Mouse (Mus musculus): ENCODE measurements around the gene Serpinf1. TPM values are rescaled to one million over a fixed set of nuclear protein-coding genes. Genes with fewer than 3 reads are reported as not detected.
A peak's percentile ranks its signal among the peaks of the same experiment; 100 is the strongest.

Gene Serpinf1
- polyA plus RNA-seq (2011; ENCODE audit: insufficient read depth, insufficient read length, low replicate concordance, missing spikeins) = 16.7 and 18.3 TPM in 2 replicates

DNA sequence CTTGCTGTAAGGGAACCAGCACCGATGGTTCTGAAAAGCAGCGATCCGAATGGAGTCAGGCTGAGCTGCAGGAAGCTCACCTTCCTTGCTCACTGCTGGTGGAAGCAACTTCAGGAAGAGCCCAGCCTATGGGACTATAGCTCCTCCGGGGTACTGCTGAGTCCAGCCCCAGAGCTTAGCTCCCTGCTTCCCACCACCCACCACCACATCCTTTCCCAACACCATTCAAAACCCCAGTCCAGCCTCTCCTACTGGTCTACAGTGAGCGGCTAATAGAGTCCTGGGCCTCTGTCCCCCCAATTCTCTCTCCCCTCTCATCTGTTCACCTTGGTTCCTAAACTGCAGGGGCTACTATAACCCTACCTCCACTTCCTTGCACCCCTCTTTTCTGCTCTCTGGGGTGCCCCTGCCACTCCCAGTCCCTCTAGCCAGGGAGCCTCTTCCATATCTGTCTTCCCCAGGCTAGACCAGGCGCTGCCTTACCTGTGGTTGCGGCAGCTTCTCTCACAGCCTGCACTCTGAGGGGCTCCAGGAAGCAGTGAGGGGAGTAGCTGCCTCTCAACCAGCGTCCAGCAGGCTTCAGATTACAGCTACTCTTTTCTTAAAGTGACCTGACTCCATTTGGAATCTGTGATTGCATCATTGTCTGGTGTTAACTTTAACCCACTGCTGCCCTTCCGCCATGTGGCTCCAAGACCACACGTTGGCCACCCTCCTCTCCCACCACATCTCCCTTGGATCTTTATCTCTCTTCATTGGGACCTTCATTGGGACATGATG lies at the start of gene Serpinf1:
Serpinf1 (minus strand) TSS at position 689 of the 780 bp plus-strand sequence.
- Histone ChIP-seq H3K4me3 (replicated peaks; ENCODE audit: control insufficient read depth, low read depth, low read length) (no peak within 1 kb of the TSS), H3K27ac (ENCODE audit: control insufficient read depth, insufficient read depth, low read depth, low read length, poor library complexity) (no peak within 1 kb of the TSS), H3K4me1 (ENCODE audit: control insufficient read depth, insufficient read depth, low read length) (no peaks in the 10 kb centered on the region; the same call in 1 of the 2 replicates)
- TF ChIP-seq POLR2A (IDR thresholded peaks at IDR 0.05; ENCODE audit: borderline replicate concordance, control insufficient read depth, low read depth, low read length) (no peak), CTCF (IDR thresholded peaks at IDR 0.05; ENCODE audit: control insufficient read depth, insufficient read depth, low read length) (no peak)
- 43% methylated on average over 10 of the region's 10 CpGs for WGBS

DNA sequence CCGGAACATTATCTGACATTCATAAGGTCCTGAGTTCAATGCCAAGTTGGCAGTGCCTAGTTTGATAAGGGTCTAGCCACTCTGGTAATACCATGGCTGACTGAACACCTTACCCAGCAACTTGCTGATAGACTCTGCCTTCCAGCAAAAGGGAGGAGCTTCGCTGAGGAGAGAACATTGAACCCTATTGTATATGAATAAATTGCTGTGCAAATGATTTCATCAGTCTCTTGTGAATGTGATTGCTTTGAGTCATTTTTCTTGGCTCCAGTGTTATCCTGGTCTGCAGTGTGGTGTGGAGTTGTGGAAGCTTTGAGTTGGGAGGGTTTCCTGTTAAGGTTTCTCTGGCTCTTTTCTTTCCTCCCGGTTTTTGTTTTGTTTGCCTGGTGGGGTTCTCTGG lies 48.2 kb upstream of the Serpinf1 start:
- no peaks in the 10 kb centered on the region; the same call in 1 of the 2 replicates for H3K4me1 ChIP-seq (ENCODE audit: control insufficient read depth, insufficient read depth, low read length)
- no peak overlapping the region for H3K4me3 ChIP-seq (replicated peaks; ENCODE audit: control insufficient read depth, low read depth, low read length)
- no peak overlapping the region for H3K27ac ChIP-seq (ENCODE audit: control insufficient read depth, insufficient read depth, low read depth, low read length, poor library complexity)
- TF ChIP-seq CTCF (IDR thresholded peaks at IDR 0.05; ENCODE audit: control insufficient read depth, insufficient read depth, low read length) = no peak
- no peak for TF ChIP-seq POLR2A (IDR thresholded peaks at IDR 0.05; ENCODE audit: borderline replicate concordance, control insufficient read depth, low read depth, low read length)
- WGBS = 75% methylated on average over 3 of the region's 3 CpGs

DNA sequence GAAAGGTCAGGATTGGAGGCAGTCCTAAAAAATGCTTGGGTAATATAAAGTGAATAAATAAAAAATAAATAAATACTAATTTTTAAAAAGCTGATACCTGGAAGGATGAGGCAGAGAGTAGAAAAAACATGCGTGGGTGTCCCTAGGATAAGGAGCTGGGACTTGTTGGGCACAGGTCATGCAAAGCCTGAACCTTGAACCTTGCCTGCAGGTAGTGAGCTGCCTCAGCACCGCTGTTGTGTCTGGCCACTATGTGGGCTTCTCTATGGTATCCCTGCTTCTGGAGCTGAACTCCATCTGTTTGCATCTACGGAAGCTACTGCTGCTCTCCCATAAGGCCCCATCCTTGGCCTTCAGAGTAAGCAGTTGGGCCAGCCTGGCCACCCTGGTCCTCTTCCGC lies 46.8 kb upstream of the Serpinf1 start:
- no peak overlapping the region for H3K27ac ChIP-seq (ENCODE audit: control insufficient read depth, insufficient read depth, low read depth, low read length, poor library complexity)
- H3K4me3 ChIP-seq (replicated peaks; ENCODE audit: control insufficient read depth, low read depth, low read length) = no peak overlapping the region
- no peaks in the 10 kb centered on the region; the same call in 1 of the 2 replicates for H3K4me1 ChIP-seq (ENCODE audit: control insufficient read depth, insufficient read depth, low read length)
- WGBS = 96% methylated on average over 4 of the region's 4 CpGs
- TF ChIP-seq POLR2A (IDR thresholded peaks at IDR 0.05; ENCODE audit: borderline replicate concordance, control insufficient read depth, low read depth, low read length) (no peak), CTCF (IDR thresholded peaks at IDR 0.05; ENCODE audit: control insufficient read depth, insufficient read depth, low read length) (no peak)

DNA sequence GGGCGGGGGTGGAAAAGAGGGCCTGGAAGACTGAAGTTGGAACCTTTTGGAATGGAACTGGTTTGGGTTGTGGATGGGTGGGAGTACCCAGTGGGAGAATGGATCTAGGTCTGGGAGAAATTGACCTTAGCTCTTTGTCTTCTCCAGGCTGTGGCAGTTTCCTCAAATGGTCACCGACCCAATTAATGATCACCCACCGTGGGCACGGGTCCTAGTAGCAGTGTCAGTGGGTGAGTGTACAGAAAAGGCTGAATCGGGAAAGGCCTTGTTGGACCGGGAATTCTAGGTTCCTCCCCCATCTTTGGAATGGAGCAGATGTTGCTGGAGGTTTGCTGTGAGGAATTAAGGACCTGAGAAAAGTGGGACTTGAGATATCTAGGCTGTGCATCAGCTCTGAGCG lies 45.9 kb upstream of the Serpinf1 start:
- no peak overlapping the region for H3K27ac ChIP-seq (ENCODE audit: control insufficient read depth, insufficient read depth, low read depth, low read length, poor library complexity)
- H3K4me1 ChIP-seq (ENCODE audit: control insufficient read depth, insufficient read depth, low read length) = no peaks in the 10 kb centered on the region; the same call in 1 of the 2 replicates
- H3K4me3 ChIP-seq (replicated peaks; ENCODE audit: control insufficient read depth, low read depth, low read length) = peak overlapping the region; percentile 48
- WGBS = 39% methylated on average over 7 of the region's 7 CpGs
- TF ChIP-seq POLR2A (IDR thresholded peaks at IDR 0.05; ENCODE audit: borderline replicate concordance, control insufficient read depth, low read depth, low read length) (no peak), CTCF (IDR thresholded peaks at IDR 0.05; ENCODE audit: control insufficient read depth, insufficient read depth, low read length) (no peak)

DNA sequence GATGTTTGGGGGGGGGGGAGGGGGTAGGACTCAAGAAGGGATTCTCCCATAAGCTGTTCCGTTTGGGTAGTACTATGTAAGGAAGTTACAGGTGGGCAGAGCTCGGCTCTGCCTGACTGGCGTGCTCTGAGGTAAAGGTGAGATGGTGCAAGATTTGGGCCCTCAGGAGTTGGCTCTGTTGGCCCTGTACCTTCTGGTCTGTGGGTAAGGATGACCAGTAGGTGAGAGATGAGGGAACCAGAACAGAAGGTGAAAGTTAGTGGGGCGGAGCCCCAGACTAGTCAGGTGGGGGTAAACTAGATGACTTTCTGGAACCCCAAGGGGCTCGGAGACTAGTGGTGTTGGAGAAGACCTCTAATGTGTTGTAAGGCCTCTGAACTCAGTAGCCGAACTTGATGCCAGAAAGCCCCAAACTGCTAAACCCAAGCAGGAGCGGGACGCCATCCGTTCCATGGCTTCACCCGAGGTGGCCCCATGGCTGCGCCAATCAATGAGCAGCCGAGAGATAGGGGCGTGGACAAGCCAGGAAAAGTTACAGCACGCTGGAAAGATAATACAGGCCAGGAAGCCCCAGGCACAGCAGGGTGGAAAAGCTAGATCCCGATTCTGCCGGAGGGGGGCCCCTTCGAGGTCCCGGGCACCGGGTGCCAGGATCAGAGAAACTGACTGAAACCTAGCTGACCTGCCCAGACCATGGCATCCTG lies 45.2 kb upstream of the Serpinf1 start:
- TF ChIP-seq POLR2A (IDR thresholded peaks at IDR 0.05; ENCODE audit: borderline replicate concordance, control insufficient read depth, low read depth, low read length) (no peak), CTCF (IDR thresholded peaks at IDR 0.05; ENCODE audit: control insufficient read depth, insufficient read depth, low read length) (no peak)
- H3K4me1 ChIP-seq (ENCODE audit: control insufficient read depth, insufficient read depth, low read length) = no peaks in the 10 kb centered on the region; the same call in 1 of the 2 replicates
- peak overlapping the region; percentile 48 for H3K4me3 ChIP-seq (replicated peaks; ENCODE audit: control insufficient read depth, low read depth, low read length)
- 18% methylated on average over 19 of the region's 19 CpGs for WGBS
- no peak overlapping the region for H3K27ac ChIP-seq (ENCODE audit: control insufficient read depth, insufficient read depth, low read depth, low read length, poor library complexity)

DNA sequence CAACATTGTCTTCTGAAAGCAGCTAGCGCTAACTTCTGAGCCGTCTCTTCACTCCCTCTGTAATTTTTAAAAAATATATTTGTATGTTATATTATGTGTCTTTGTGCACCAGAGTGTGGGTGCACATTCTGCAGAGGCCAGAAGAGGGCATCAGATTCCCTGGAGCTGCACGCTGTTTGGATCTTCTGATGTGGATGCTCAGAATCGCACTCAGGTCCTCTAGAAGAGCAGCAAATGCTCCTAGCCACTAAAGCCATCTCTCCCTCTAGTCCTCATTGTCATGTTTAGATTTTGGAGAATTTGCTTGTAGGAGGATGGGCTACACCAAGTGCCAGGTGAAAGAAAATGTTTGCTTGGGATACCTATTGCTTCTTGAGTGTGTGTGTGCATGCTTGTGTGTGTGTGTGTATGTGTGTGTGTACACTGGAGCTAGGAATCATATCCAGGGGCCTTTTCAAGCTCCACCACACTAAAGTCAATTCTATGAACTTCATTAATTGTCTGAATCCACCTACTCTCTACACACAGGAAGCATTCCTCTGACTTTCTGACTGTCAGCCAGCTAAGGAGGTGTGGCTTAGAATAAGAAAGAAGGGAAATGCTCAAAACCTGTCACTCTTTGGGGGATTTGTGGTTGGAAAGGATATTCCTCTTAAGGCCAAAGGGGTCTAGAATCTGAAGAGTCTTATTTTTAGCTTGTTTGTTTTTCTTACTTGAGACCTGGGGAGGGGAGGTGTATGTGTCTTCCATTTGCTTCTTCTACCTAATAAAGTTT lies 44.4 kb upstream of the Serpinf1 start:
- no peaks in the 10 kb centered on the region; the same call in 1 of the 2 replicates for H3K4me1 ChIP-seq (ENCODE audit: control insufficient read depth, insufficient read depth, low read length)
- WGBS = 95% methylated on average over 4 of the region's 4 CpGs
- no peak overlapping the region for H3K4me3 ChIP-seq (replicated peaks; ENCODE audit: control insufficient read depth, low read depth, low read length)
- TF ChIP-seq POLR2A (IDR thresholded peaks at IDR 0.05; ENCODE audit: borderline replicate concordance, control insufficient read depth, low read depth, low read length) = no peak
- peak; percentile 32; the same call in 1 of the 2 replicates for TF ChIP-seq CTCF (IDR thresholded peaks at IDR 0.05; ENCODE audit: control insufficient read depth, insufficient read depth, low read length)
- no peak overlapping the region for H3K27ac ChIP-seq (ENCODE audit: control insufficient read depth, insufficient read depth, low read depth, low read length, poor library complexity)

DNA sequence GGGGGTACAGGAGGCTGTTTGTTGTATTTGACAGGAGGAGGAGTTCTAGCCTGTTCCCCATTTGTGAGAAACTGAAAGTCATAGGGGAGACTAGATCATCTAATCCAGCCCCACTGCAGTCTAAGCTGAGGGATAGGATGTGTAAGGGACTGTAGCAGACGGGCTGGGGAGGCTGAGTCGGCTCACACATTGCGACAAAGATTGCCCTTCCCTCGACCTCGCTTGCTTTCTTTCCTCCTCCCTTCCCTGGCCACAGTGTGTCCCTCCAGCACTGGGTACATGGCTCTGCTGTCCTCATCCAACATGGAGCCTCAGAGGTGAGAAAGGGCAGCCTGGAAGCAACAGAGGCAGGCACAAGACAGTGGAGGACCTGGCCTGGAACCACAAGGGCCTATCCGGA lies 42.5 kb upstream of the Serpinf1 start:
- H3K4me3 ChIP-seq (replicated peaks; ENCODE audit: control insufficient read depth, low read depth, low read length) = no peak overlapping the region
- 80% methylated on average over 6 of the region's 6 CpGs for WGBS
- H3K27ac ChIP-seq (ENCODE audit: control insufficient read depth, insufficient read depth, low read depth, low read length, poor library complexity) = no peak overlapping the region
- no peaks in the 10 kb centered on the region; the same call in 1 of the 2 replicates for H3K4me1 ChIP-seq (ENCODE audit: control insufficient read depth, insufficient read depth, low read length)
- TF ChIP-seq CTCF (IDR thresholded peaks at IDR 0.05; ENCODE audit: control insufficient read depth, insufficient read depth, low read length) = no peak
- TF ChIP-seq POLR2A (IDR thresholded peaks at IDR 0.05; ENCODE audit: borderline replicate concordance, control insufficient read depth, low read depth, low read length) = no peak

Data from bone marrow, adult 2 months (tissue).